Mouse (Mus musculus): ENCODE data around the gene Mt3.

GRCm38 (mm10) chr8:94152513-94153300, at the start of gene Mt3:
- TF ChIP-seq GATA1 (IDR thresholded peaks at IDR 0.05; ENCODE audit: borderline replicate concordance, low read length) (no peak), FLI1 (IDR thresholded peaks at IDR 0.05; ENCODE audit: low read length) (no peak)
